8 mouse cellular contexts compared by ENCODE assay signal in genomic region chr1:193368055-193368454, GRCm38 (mm10). TPM values are rescaled to one million over a fixed set of nuclear protein-coding genes. Genes with fewer than 3 reads are reported as not detected.
A peak's percentile ranks its signal among the peaks of the same experiment; 100 is the strongest.
DNase-seq lines count a peak whose midpoint lies in the region; ATAC-seq and TF ChIP-seq lines count a peak whose summit lies in the region.

No protein-coding gene starts in this region.

- H3K4me1 ChIP-seq in forebrain, embryonic 15.5 days = peaks cover 36% of the 10 kb centered on the region
- H3K4me1 ChIP-seq in hindbrain, embryonic 13.5 days (replicated peaks) = peaks cover 44% of the 10 kb centered on the region
- peaks cover 10% of the 10 kb centered on the region; the same call in 1 of the 2 replicates for H3K4me1 ChIP-seq in lung, embryonic 14.5 days (ENCODE audit: insufficient read depth)
- H3K4me1 ChIP-seq in cerebellum, adult 2 months (ENCODE audit: control insufficient read depth, insufficient read depth, low read length) = peaks cover 3% of the 10 kb centered on the region; the same call in 1 of the 2 replicates

- peak overlapping the region; percentile 61 for H3K9ac ChIP-seq in forebrain, embryonic 15.5 days (replicated peaks)
- peak overlapping the region; percentile 84 for H3K9ac ChIP-seq in hindbrain, embryonic 13.5 days
- H3K9ac ChIP-seq in lung, embryonic 14.5 days = no peak overlapping the region

- DNase-seq in cerebellum, postnatal 10 days = peak; percentile 75 to 81
- DNase-seq in cerebellum, adult 9-10 months = no peak
- peak; percentile 86 for DNase-seq in lung, embryonic 14.5 days
- DNase-seq in right cerebral cortex, adult 18-20 months = peak; percentile 84
- no peak for DNase-seq in cerebellum, adult 2 months

- peak overlapping the region; percentile 62 for H3K27ac ChIP-seq in forebrain, embryonic 15.5 days (replicated peaks)
- H3K27ac ChIP-seq in hindbrain, embryonic 13.5 days = peak overlapping the region; percentile 72
- peak overlapping the region; percentile 71 for H3K27ac ChIP-seq in lung, embryonic 14.5 days (ENCODE audit: low read depth)
- H3K27ac ChIP-seq in cerebellum, adult 2 months (ENCODE audit: insufficient read depth, low read length) = no peak overlapping the region

- peak overlapping the region; percentile 51 for H3K4me3 ChIP-seq in forebrain, embryonic 15.5 days
- H3K4me3 ChIP-seq in hindbrain, embryonic 13.5 days = peak overlapping the region; percentile 62
- H3K4me3 ChIP-seq in lung, embryonic 14.5 days (ENCODE audit: low read depth, low read length) = peak overlapping the region; percentile 53
- H3K4me3 ChIP-seq in cerebellum, adult 2 months (replicated peaks; ENCODE audit: insufficient read depth, low read depth, low read length) = no peak overlapping the region

- WGBS in forebrain, embryonic 15.5 days = 1% methylated on average over 10 of the region's 10 CpGs
- 18% methylated on average over 10 of the region's 10 CpGs for WGBS in hindbrain, embryonic 13.5 days
- WGBS in lung, embryonic 14.5 days = 22% methylated on average over 10 of the region's 10 CpGs
- WGBS in cerebellum, adult 2 months = 54% methylated on average over 10 of the region's 10 CpGs

- no peaks in the 10 kb centered on the region for H3K36me3 ChIP-seq in forebrain, embryonic 15.5 days
- H3K36me3 ChIP-seq in hindbrain, embryonic 13.5 days = 0 out of 2 replicates have a peak, but pooled peaks cover 4% of the 10 kb centered on the region
- H3K36me3 ChIP-seq in lung, embryonic 14.5 days (ENCODE audit: insufficient read depth) = 0 out of 2 replicates have a peak, but pooled peaks cover 5% of the 10 kb centered on the region

- H3K4me2 ChIP-seq in forebrain, embryonic 15.5 days (replicated peaks) = peak overlapping the region; percentile 49
- peak overlapping the region; percentile 89 for H3K4me2 ChIP-seq in hindbrain, embryonic 13.5 days
- peak overlapping the region; percentile 64 for H3K4me2 ChIP-seq in lung, embryonic 14.5 days

- H3K9me3 ChIP-seq in forebrain, embryonic 15.5 days = no peaks in the 10 kb centered on the region
- no peaks in the 10 kb centered on the region for H3K9me3 ChIP-seq in hindbrain, embryonic 13.5 days
- no peaks in the 10 kb centered on the region for H3K9me3 ChIP-seq in lung, embryonic 14.5 days (ENCODE audit: low read depth, low read length)

- peak; percentile 78 for ATAC-seq in forebrain, embryonic 15.5 days (replicated peaks)
- ATAC-seq in hindbrain, embryonic 13.5 days (ENCODE audit: low FRiP score) = peak; percentile 50
- ATAC-seq in lung, embryonic 14.5 days (ENCODE audit: insufficient read depth) = peak; percentile 82
- ATAC-seq in megakaryocyte-erythroid progenitor cell, adult 5-6 weeks (replicated peaks; ENCODE audit: low FRiP score, low TSS enrichment, poor library complexity, severe bottlenecking) = no peak

- no peak for TF ChIP-seq CTCF in lung, embryonic 14.5 days (IDR thresholded peaks at IDR 0.05; ENCODE audit: low read depth)
- TF ChIP-seq CTCF in cerebellum, adult 2 months (IDR thresholded peaks at IDR 0.05; ENCODE audit: borderline replicate concordance, insufficient read depth, low read depth, low read length) = no peak

- H3K27me3 ChIP-seq in forebrain, embryonic 15.5 days = no peaks in the 10 kb centered on the region
- H3K27me3 ChIP-seq in hindbrain, embryonic 13.5 days = no peaks in the 10 kb centered on the region
- H3K27me3 ChIP-seq in lung, embryonic 14.5 days (ENCODE audit: insufficient read depth, low read length) = no peaks in the 10 kb centered on the region
- no peaks in the 10 kb centered on the region; the same call in 1 of the 2 replicates for H3K27me3 ChIP-seq in cerebellum, adult 2 months (ENCODE audit: control insufficient read depth, insufficient read depth, low read length)

- TF ChIP-seq POLR2A in cerebellum, adult 2 months (IDR thresholded peaks at IDR 0.05; ENCODE audit: borderline replicate concordance, insufficient read depth, low read length) = no peak

RNA-seq across cellular contexts. Expression of gene Camk1g, which starts 2.0 kb away (rescaled TPM):
- polyA plus RNA-seq in forebrain, embryonic 15.5 days (2015; fragmentation: Nextera tagmentation; extraction: Ambion mirVana) = 43.6 and 44.8 TPM in 2 replicates
- 31.7 and 35.5 TPM in 2 replicates for polyA plus RNA-seq in hindbrain, embryonic 13.5 days (2015; fragmentation: Nextera tagmentation; extraction: Ambion mirVana)
- polyA plus RNA-seq in lung, embryonic 14.5 days (2014; fragmentation: Nextera tagmentation; extraction: Ambion mirVana) = 28.4 and 31.8 TPM in 2 replicates
- polyA plus RNA-seq in cerebellum, adult 2 months (2012; rRNA removed) = 23.4 and 26.4 TPM in 2 replicates
- total RNA-seq in megakaryocyte-erythroid progenitor cell, adult 5-6 weeks (2014; fragmentation: Nextera tagmentation) = not detected in 2 replicates
- not detected in 2 replicates for total RNA-seq in megakaryocyte-erythroid progenitor cell, adult 5-6 weeks (2017)

Comparison
In these comparisons a context has a peak if more than half of its experiments do, and no peak if none do; other contexts are left out.
1. DNase-seq: peak in cerebellum, postnatal 10 days (2 of 2), lung, embryonic 14.5 days (single experiment) and right cerebral cortex, adult 18-20 months (single experiment); none in cerebellum, adult 9-10 months (single experiment) and cerebellum, adult 2 months (0 of 2).
2. Peak in every context shown above with its lines, with median percentiles within 50 percentile points of each other: H3K4me2 ChIP-seq.